Mouse (Mus musculus) forebrain, embryonic 14.5 days (tissue): ENCODE results near the gene Tctn1. TPM values are rescaled to one million over a fixed set of nuclear protein-coding genes. Genes with fewer than 3 reads are reported as not detected.
"Not testable (repeated sequence)": the region's sequence is repeated elsewhere in the genome, so short reads cannot be mapped to it uniquely, and the experiment has no call there.

ENCODE experiments used
- ATAC-seq: fragments of 200-750 bp; cut with Nextera tagmentation; 2 replicates; pipeline ENCODE4 v1.8.0; 2017; ENCODE audit warnings: mild to moderate bottlenecking, moderate library complexity
- DNase-seq: peaks from one replicate; pipeline ENCODE4 v3.0.0-alpha.2; 2015; ENCODE audit warnings: low spot score
- H3K27ac ChIP-seq: fragments of 300-500 bp; sonication (generic); 2 replicates; pipeline ENCODE4 v1.5.1; 2014; ENCODE audit warnings: low read depth, mild to moderate bottlenecking, control low read depth, low read length, moderate library complexity
- H3K27me3 ChIP-seq: fragments of 300-500 bp; sonication (generic); replicated peaks from 2 replicates; pipeline ENCODE4 v1.6.1; 2014; ENCODE audit warnings: low read length, control low read depth, mixed read lengths; ENCODE audit not compliant: control insufficient read depth, insufficient read depth
- H3K36me3 ChIP-seq: fragments of 300-500 bp; sonication (generic); 2 replicates; pipeline ENCODE4 v1.6.1; 2014; ENCODE audit warnings: low read length, control low read depth; ENCODE audit not compliant: control insufficient read depth, insufficient read depth
- H3K4me1 ChIP-seq: fragments of 300-500 bp; sonication (generic); 2 replicates; pipeline ENCODE4 v1.6.1; 2014; ENCODE audit warnings: antibody characterized with exemption, low read length, control low read depth; ENCODE audit not compliant: control insufficient read depth, insufficient read depth
- H3K4me2 ChIP-seq: fragments of 300-500 bp; sonication (generic); 2 replicates; pipeline ENCODE4 v1.6.1; 2014; ENCODE audit warnings: mild to moderate bottlenecking, control low read depth, low read length
- H3K4me3 ChIP-seq: fragments of 300-500 bp; sonication (generic); 2 replicates; pipeline ENCODE4 v1.5.1; 2014; ENCODE audit warnings: low read depth, low read length, control low read depth
- H3K9ac ChIP-seq: fragments of 300-500 bp; sonication (generic); 2 replicates; pipeline ENCODE4 v1.6.1; 2014; ENCODE audit warnings: mild to moderate bottlenecking, low read length, control low read depth, moderate library complexity
- H3K9me3 ChIP-seq: fragments of 300-500 bp; sonication (generic); replicated peaks from 2 replicates; pipeline ENCODE4 v1.6.1; 2016; ENCODE audit warnings: low read length, control low read depth, mixed read lengths; ENCODE audit not compliant: control insufficient read depth
- WGBS: fragments of 180-500 bp; shearing (Covaris S2); extraction: QIAGEN DNeasy Blood & Tissue Kit; methylation state at CpG from one replicate; pipeline ENCODE4 v1.1.7; 2014; 5-methylcytosine and 5-hydroxymethylcytosine counted together
- polyA plus RNA-seq: library from polyadenylated mRNA; unstranded; fragments of >200 nt; fragmentation: Nextera tagmentation; extraction: Ambion mirVana; gene quantifications from 2 replicates; pipeline ENCODE4 v1.2.1, GENCODE M21; 2014

Tctn1 gene
- polyA plus RNA-seq, 1 experiment from 2014 or later = 3.5 TPM

DNA sequence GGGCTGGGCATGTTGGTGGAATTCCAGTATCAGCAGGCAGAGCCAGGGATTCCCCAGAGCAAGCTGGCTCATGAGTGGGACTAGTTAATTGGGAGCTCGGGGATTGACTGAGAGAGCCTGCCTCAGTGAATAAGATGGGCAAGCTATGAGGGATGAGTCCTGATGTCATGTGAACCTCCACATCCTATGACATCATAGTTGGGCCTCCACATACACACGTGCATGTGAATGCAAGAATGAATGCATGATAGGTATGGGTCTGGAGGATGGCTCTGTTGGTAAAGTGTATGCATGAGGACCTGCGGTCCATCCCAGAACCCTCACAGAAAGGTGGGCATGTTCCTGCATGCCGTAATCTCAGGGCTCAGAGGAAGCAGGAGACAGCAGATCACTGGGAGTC is 43.2 kb downstream of the Tctn1 start:
- DNase-seq = no peak
- Histone ChIP-seq H3K9me3 (no peaks in the 10 kb centered on the region), H3K27me3 (no peaks in the 10 kb centered on the region), H3K9ac (no peak overlapping the region), H3K4me2 (no peak overlapping the region), H3K27ac (no peak overlapping the region), H3K36me3 (no peaks in the 10 kb centered on the region), H3K4me1 (no peaks in the 10 kb centered on the region), H3K4me3 (no peak overlapping the region)
- 92% methylated on average over 4 of the region's 4 CpGs for WGBS
- no peak for ATAC-seq

DNA sequence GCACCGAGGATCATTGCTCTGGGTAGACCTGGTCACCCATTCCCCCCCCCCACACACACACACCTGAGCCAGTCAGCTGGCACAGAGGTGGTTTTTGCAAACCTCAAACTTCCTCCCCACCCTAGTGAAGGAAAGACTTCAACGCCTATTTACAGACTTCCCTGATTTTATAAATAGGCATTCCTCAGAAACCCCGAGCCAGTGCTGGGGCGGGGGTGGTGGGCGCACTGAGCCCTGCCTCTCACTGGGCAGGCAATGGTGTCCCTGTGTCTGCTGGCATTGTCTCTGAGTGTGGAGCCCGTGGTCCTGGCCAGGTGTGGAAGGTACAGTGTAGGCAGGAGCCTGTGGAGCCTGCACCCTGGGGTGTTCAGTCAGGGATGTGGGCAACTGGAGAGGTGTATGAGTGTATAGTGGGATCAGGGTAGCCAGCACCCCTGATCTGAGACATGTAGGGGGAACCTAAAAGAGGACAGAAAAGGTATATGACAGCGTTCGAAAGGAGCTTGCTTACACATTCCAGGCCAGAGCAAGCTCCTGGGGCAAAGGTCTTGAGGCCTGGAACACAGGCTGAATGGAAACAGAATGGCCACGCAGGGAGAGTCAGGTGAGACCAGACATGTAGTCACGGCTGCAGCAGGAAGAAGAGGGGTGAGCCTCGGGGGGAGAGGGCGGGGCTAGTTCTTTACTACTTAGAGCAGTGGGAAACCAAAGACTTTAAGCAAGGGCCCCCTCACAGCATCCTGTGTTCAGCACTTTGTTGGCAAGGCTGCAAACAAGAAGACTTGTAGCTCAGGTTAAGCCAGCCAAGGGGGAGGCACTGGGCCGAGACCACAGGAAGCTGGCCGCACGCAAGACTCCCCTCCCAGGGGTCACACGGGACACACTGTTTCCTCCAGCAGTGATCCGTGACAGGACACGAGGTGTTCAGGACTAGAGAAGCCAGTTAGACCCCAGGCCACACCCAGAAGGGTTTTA is 44.3 kb downstream of the Tctn1 start:
- 71% methylated on average over 18 of the region's 18 CpGs for WGBS
- Histone ChIP-seq H3K4me3 (no peak overlapping the region), H3K4me2 (no peak overlapping the region), H3K36me3 (no peaks in the 10 kb centered on the region), H3K27me3 (no peaks in the 10 kb centered on the region), H3K4me1 (no peaks in the 10 kb centered on the region), H3K9me3 (no peaks in the 10 kb centered on the region), H3K9ac (no peak overlapping the region), H3K27ac (no peak overlapping the region)
- DNase-seq = no peak
- ATAC-seq = no peak

DNA sequence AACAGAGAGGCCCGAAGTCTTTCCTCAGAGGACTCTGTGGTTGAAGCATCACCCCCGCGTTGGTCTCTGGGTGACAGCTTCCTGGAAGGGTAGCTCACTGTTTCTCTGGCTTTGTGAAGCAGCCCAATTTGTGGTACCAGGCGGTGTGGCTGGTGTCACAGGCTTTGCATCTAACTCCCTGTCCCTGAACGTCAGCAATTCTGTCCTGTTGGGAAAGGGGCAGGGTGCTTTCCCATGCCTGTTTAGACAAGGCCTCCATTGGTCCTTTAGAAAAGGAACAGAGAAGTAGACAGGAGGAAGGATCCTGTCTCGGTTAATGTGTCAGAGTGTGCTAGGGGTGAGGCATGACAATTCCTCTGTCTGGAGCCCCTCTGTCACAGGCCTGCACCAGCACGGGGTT is 45.3 kb downstream of the Tctn1 start:
- Histone ChIP-seq H3K27ac (no peak overlapping the region), H3K4me1 (no peaks in the 10 kb centered on the region), H3K36me3 (no peaks in the 10 kb centered on the region), H3K4me2 (no peak overlapping the region), H3K9ac (no peak overlapping the region), H3K9me3 (no peaks in the 10 kb centered on the region), H3K4me3 (no peak overlapping the region), H3K27me3 (no peaks in the 10 kb centered on the region)
- DNase-seq (no peak), ATAC-seq (no peak)
- 87% methylated on average over 7 of the region's 7 CpGs for WGBS

DNA sequence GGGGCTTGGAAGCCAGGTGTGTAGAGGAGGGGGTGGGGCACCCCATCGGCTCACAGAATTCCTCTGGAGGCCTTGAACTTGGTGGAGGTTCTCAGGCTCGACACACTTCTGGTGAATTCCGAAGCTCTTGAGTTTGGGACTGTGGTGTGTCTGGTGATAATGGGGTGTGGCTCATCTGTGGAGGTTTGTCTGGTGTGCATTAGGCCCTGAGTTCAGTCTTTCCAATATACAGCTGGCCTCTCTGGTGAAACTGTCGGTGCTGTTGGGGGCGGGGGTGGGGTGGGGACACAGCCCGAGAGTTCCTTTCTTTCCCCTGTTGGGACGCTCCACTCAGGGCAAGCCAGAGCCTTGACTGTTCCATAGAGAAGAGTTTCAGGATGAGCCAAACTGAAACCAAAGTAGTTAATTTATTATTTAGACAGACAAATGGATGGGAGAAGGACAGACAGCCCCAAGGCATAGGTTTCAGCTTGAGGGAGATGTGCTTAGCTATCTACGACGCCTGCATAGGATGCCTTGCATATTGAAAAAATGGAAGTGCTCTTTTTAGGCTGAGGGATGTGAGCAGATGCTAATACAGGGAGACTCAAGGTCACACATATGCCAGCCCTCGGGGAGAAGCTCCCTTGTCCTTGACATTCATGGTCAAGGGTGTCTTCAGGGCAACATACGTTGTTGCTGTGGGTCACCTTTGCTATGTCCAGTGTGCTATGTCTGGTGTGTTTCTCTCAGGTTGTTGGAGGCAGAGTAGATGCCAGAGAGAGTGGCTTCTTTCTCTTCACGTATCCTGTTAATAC is 46.0 kb downstream of the Tctn1 start:
- H3K9ac ChIP-seq = no peak overlapping the region
- H3K4me3 ChIP-seq = no peak overlapping the region
- H3K27me3 ChIP-seq = no peaks in the 10 kb centered on the region
- WGBS = 95% methylated on average over 12 of the region's 12 CpGs
- H3K36me3 ChIP-seq = no peaks in the 10 kb centered on the region
- DNase-seq = no peak
- no peak overlapping the region for H3K4me2 ChIP-seq
- no peaks in the 10 kb centered on the region for H3K9me3 ChIP-seq
- no peak overlapping the region for H3K27ac ChIP-seq
- H3K4me1 ChIP-seq = no peaks in the 10 kb centered on the region
- ATAC-seq = no peak

DNA sequence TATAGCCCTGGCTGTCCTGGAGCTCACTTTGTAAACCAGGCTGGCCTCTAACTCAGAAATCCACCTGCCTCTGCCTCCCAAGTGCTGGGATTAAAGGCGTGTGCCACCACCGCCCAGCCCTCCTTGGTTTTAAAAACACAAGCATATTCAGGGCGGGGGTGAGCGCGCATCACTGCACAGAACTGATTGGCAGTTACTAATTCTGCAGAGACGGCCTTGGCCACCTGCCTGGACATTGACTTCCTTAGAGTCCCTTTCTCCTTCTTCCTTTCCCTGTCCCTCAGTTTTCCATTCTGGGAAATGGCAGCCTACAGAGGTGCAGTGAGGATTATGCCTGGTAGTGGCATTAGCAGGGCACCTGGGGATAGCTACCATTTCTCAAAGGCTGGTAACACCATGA is 46.6 kb downstream of the Tctn1 start:
- H3K4me2 ChIP-seq = no peak overlapping the region
- no peaks in the 10 kb centered on the region for H3K27me3 ChIP-seq
- H3K9ac ChIP-seq = no peak overlapping the region
- H3K4me1 ChIP-seq = no peaks in the 10 kb centered on the region
- DNase-seq = no peak
- H3K36me3 ChIP-seq = no peaks in the 10 kb centered on the region
- ATAC-seq = no peak
- 74% methylated on average over 6 of the region's 6 CpGs for WGBS
- no peaks in the 10 kb centered on the region for H3K9me3 ChIP-seq
- no peak overlapping the region for H3K4me3 ChIP-seq
- H3K27ac ChIP-seq = no peak overlapping the region

DNA sequence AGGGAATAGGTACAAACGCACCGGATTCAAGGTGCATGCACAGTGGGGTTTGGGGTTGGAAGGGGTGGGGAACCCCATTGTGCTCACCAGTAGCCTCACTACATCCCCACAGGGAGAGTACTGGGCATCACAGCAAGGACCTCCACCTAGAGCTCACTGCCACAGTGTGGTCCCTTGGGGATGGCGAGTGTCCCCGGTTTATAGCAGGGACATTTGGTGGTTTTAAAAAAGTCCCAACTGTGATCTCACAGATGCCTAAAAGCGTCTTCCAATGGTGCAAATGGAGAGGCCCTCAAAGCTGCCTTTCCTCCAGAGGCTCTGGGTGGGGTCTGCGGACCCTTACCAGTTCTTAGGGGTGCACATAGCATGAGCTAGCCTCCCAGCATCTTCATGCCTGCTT is 50.4 kb downstream of the Tctn1 start:
- H3K9me3 ChIP-seq = no peaks in the 10 kb centered on the region
- DNase-seq (no peak), ATAC-seq (no peak)
- no peak overlapping the region for H3K27ac ChIP-seq
- H3K4me2 ChIP-seq = no peak overlapping the region
- H3K4me1 ChIP-seq = peaks cover 7% of the 10 kb centered on the region
- H3K4me3 ChIP-seq = no peak overlapping the region
- no peak overlapping the region for H3K9ac ChIP-seq
- H3K36me3 ChIP-seq = no peaks in the 10 kb centered on the region
- WGBS = 93% methylated on average over 6 of the region's 6 CpGs
- H3K27me3 ChIP-seq = no peaks in the 10 kb centered on the region

DNA sequence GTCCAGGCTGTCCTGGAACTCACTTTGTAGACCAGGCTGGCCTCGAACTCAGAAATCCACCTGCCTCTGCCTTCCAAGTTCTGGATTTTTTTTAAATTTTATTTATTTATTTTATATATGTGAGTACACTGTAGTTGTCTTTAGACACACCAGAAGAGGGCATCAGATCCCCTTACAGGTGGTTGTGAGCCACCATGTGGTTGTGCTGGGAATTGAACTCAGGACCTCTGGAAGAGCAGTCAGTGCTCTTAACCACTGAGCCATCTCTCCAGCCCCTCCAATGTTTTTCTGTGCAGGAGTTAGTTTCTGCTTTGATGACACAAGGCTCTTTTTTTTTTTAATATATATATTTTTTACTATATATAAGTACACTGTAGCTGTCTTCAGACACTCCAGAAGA is 51.4 kb downstream of the Tctn1 start:
- not testable (repeated sequence) for H3K4me1 ChIP-seq, H3K4me3 ChIP-seq, H3K4me2 ChIP-seq, H3K27ac ChIP-seq, ATAC-seq, DNase-seq, H3K9me3 ChIP-seq, H3K36me3 ChIP-seq, H3K9ac ChIP-seq, H3K27me3 ChIP-seq
- 94% methylated on average over 1 of the region's 1 CpGs for WGBS

DNA sequence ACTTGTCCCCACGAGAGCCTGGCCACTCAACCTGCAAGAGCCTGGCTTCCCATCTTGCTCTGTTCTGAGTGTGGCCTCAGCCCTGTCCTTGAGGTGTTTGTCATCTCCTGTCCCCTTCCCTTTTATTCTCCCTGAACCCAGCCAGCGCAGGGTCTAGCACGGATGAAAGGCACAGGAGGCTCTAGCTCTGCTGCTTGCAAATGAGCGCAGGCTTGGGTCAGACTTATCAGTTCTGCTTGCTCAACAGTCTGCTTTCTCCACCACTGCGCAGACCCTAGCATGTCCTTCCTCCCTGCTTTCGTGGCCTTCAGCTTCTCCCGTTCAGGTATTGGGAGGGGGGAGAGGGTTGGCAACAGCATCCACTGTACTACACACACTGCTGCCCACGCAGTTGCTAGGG is 52.1 kb downstream of the Tctn1 start:
- DNase-seq (no peak), ATAC-seq (no peak)
- 85% methylated on average over 8 of the region's 8 CpGs for WGBS
- Histone ChIP-seq H3K9me3 (no peaks in the 10 kb centered on the region), H3K27me3 (no peaks in the 10 kb centered on the region), H3K36me3 (no peaks in the 10 kb centered on the region), H3K4me2 (no peak overlapping the region), H3K4me1 (peaks cover 7% of the 10 kb centered on the region), H3K27ac (no peak overlapping the region), H3K4me3 (no peak overlapping the region), H3K9ac (no peak overlapping the region)

DNA sequence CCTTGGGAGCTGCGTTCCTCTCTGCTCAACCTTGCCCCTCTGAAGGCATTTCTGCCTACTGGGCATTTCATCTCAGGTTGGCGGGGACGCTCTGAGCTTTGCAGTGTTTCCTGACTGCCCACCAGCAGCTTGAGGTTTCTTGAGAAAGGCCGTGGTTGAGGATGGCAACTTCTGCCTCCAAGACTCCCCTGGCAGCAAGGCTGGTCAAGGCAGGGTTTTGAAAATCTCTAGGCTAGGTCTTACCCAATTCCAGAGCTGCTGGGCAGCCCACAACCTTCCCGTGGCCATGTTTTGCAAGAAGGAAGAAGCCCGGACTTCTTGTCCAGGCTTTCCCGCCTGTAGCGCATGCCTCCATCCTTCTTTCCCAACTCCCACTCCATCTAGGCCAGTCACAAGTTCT is 53.4 kb downstream of the Tctn1 start:
- Histone ChIP-seq H3K9me3 (no peaks in the 10 kb centered on the region), H3K4me1 (peaks cover 7% of the 10 kb centered on the region), H3K4me2 (no peak overlapping the region), H3K4me3 (no peak overlapping the region), H3K27ac (no peak overlapping the region), H3K27me3 (no peaks in the 10 kb centered on the region), H3K9ac (no peak overlapping the region), H3K36me3 (no peaks in the 10 kb centered on the region)
- no peak for DNase-seq
- no peak for ATAC-seq
- WGBS = 92% methylated on average over 8 of the region's 8 CpGs
